Mouse (Mus musculus): ENCODE data around the gene Jph4. TPM values are rescaled to one million over a fixed set of nuclear protein-coding genes. Genes with fewer than 3 reads are reported as not detected.
A peak's percentile ranks its signal among the peaks of the same experiment; 100 is the strongest.

Jph4 gene
- polyA plus RNA-seq, 1 experiment = 7.4 TPM

DNA sequence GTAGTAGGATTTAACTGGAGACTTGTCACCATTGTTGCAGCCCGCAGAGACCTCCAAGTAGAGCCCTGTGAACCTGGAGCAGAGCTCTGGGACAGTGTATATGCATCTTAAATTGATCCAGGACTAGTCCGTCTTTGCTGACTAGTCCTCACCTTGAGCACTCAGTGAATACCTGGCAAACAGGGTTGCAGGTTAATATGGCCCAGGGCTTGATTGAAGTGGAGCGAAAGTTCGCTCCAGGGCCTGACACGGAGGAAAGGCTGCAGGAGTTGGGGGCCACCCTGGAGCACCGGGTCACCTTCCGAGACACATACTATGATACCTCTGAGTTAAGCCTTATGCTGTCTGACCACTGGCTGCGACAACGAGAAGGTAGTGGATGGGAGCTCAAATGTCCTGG lies 21.5 kb downstream of the Jph4 start:
- Histone ChIP-seq H3K4me3 (ENCODE audit: control insufficient read depth, low read depth, low read length) (peak overlapping the region; percentile 95), H3K27me3 (ENCODE audit: control insufficient read depth, insufficient read depth, low read length) (no peaks in the 10 kb centered on the region), H3K4me1 (ENCODE audit: control insufficient read depth, insufficient read depth, low read length) (peaks cover 7% of the 10 kb centered on the region), H3K36me3 (ENCODE audit: control insufficient read depth, insufficient read depth, low read length) (no peaks in the 10 kb centered on the region), H3K27ac (ENCODE audit: control insufficient read depth, insufficient read depth, low read depth, low read length) (no peak overlapping the region)
- TF ChIP-seq POLR2A (IDR thresholded peaks at IDR 0.05; ENCODE audit: control insufficient read depth, low read depth, low read length) = no peak
- no peak for TF ChIP-seq CTCF (IDR thresholded peaks at IDR 0.05; ENCODE audit: control insufficient read depth, insufficient read depth, insufficient replicate concordance, low read depth, low read length)

DNA sequence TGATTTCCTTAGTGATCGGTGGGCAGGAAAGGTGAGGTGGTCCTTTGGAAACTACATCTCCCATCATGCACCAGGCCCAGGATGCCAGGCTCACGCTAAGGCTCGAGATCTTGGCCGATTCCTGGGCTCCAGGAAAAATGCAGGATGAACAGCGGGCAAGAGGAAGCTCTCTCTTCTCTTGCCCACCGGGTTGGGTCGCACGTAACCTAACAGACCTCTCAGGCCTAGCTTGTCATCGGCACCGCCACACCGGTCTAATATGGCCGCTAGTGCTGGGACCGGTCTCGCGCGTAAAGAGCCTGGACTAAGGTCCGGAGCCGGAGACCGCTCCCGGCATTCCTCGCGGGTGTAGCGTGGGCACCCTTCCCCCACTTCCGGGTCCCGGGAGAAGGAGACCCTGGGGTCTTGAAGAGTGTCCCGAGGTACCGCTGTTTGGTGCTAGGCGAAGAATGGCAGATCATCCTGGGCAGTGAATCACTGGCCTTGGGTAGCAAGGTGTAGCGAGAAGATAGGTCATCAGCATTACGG lies 22.0 kb downstream of the Jph4 start, which contains the start of gene Thtpa:
Thtpa (plus strand) TSS at position 81 of the 528 bp plus-strand sequence.
- Histone ChIP-seq H3K4me3 (ENCODE audit: control insufficient read depth, low read depth, low read length) (peak within 1 kb of the TSS; percentile 95), H3K27me3 (ENCODE audit: control insufficient read depth, insufficient read depth, low read length) (no peaks in the 10 kb centered on the region), H3K36me3 (ENCODE audit: control insufficient read depth, insufficient read depth, low read length) (no peaks in the 10 kb centered on the region), H3K27ac (ENCODE audit: control insufficient read depth, insufficient read depth, low read depth, low read length) (peak within 1 kb of the TSS; percentile 85), H3K4me1 (ENCODE audit: control insufficient read depth, insufficient read depth, low read length) (peaks cover 7% of the 10 kb centered on the region)
- no peak for TF ChIP-seq CTCF (IDR thresholded peaks at IDR 0.05; ENCODE audit: control insufficient read depth, insufficient read depth, insufficient replicate concordance, low read depth, low read length)
- peak; percentile 76 for TF ChIP-seq POLR2A (IDR thresholded peaks at IDR 0.05; ENCODE audit: control insufficient read depth, low read depth, low read length)

DNA sequence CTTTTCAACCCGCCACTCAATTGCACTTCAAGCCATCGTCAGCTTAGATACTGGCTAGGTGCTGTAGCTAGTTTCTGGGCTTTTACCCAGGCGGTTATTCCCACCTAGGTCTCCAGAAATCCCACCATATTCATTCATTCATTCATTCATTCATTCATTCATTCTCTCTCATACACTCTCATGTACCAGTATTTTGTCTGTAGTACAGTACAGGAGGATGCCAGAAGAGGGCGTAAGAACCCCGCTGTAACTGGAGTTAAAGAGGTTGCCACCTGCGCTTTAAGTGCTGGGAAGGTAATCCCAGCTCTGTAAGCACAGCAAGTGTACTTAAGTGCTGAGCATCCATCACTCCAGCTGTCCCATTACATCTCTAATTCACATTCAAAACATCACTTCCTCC lies 22.8 kb downstream of the Jph4 start:
- Histone ChIP-seq H3K4me1 (ENCODE audit: control insufficient read depth, insufficient read depth, low read length) (peaks cover 7% of the 10 kb centered on the region), H3K27me3 (ENCODE audit: control insufficient read depth, insufficient read depth, low read length) (no peaks in the 10 kb centered on the region), H3K36me3 (ENCODE audit: control insufficient read depth, insufficient read depth, low read length) (no peaks in the 10 kb centered on the region), H3K4me3 (ENCODE audit: control insufficient read depth, low read depth, low read length) (peak overlapping the region; percentile 12; the same call in 1 of the 2 replicates), H3K27ac (ENCODE audit: control insufficient read depth, insufficient read depth, low read depth, low read length) (no peak overlapping the region)
- no peak for TF ChIP-seq POLR2A (IDR thresholded peaks at IDR 0.05; ENCODE audit: control insufficient read depth, low read depth, low read length)
- TF ChIP-seq CTCF (IDR thresholded peaks at IDR 0.05; ENCODE audit: control insufficient read depth, insufficient read depth, insufficient replicate concordance, low read depth, low read length) = no peak

DNA sequence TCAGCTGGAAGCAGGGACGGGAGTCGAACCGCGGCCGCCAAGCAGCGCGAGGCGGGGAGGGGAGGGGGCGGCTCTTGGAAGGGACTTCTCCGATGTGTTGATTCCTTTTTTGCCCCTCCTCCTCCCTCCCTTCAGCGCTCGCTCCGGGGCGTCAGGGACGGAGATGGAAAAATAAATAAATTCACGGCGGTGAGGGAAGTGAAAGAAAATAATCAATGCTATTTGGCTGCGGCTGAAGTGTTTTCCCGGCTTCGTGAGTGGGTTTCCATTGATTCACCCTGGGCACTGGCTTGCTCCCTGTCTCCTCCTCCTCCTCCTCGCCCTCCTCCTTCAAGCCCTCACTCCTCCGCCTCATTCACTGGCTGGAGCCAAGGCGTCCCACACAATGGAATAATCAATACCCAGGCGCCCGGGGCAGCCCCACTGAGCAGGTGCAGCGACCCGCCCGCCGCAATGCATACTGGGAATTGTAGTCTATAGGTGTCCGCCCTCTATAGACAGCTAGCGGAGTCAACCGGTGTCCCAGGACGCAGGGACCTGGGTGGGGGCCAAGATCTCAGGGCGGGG lies 24.6 kb downstream of the Jph4 start, which contains the start of gene Zfhx2:
Zfhx2 (minus strand) TSS at position 314 of the 567 bp plus-strand sequence.
- peaks cover 7% of the 10 kb centered on the region for H3K4me1 ChIP-seq (ENCODE audit: control insufficient read depth, insufficient read depth, low read length)
- H3K27me3 ChIP-seq (ENCODE audit: control insufficient read depth, insufficient read depth, low read length) = no peaks in the 10 kb centered on the region
- no peaks in the 10 kb centered on the region for H3K36me3 ChIP-seq (ENCODE audit: control insufficient read depth, insufficient read depth, low read length)
- H3K4me3 ChIP-seq (ENCODE audit: control insufficient read depth, low read depth, low read length) = peak within 1 kb of the TSS; percentile 82
- peak; percentile 63 for TF ChIP-seq POLR2A (IDR thresholded peaks at IDR 0.05; ENCODE audit: control insufficient read depth, low read depth, low read length)
- TF ChIP-seq CTCF (IDR thresholded peaks at IDR 0.05; ENCODE audit: control insufficient read depth, insufficient read depth, insufficient replicate concordance, low read depth, low read length) = no peak
- H3K27ac ChIP-seq (ENCODE audit: control insufficient read depth, insufficient read depth, low read depth, low read length) = no peak within 1 kb of the TSS

DNA sequence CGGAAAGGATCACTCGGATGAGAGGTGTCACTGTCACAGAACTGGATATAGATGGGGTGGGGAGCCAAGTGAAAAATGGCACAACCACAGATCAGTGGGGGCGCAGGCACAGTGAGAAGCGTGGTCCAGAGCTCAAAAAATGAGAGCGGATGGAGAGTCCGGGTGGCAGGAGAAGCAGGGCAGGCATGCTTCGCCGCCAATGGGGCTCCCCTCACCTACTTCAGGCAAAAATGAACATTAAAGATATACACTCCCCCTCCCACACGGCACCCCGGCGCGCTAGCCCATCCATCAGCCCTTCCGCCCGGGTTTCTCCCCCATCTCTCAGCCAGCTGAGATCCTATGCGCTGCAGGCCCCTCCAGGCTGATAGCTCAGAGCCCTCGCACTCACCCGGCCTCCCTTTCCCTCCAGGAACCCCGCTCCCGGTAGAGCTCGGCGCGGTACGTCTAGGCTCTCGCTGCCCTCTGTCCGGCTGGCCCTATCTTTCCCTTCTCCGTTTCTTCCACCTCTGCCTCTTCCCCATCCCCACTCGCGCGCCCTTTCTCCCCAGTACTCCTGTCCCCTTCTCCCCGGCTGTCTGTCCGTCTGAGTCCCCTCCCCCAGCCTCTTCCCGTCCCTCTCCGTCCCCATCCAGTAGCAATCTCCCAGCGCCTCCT lies 25.4 kb downstream of the Jph4 start:
- no peak overlapping the region for H3K27ac ChIP-seq (ENCODE audit: control insufficient read depth, insufficient read depth, low read depth, low read length)
- no peaks in the 10 kb centered on the region for H3K27me3 ChIP-seq (ENCODE audit: control insufficient read depth, insufficient read depth, low read length)
- H3K4me3 ChIP-seq (ENCODE audit: control insufficient read depth, low read depth, low read length) = peak overlapping the region; percentile 82
- H3K36me3 ChIP-seq (ENCODE audit: control insufficient read depth, insufficient read depth, low read length) = no peaks in the 10 kb centered on the region
- TF ChIP-seq CTCF (IDR thresholded peaks at IDR 0.05; ENCODE audit: control insufficient read depth, insufficient read depth, insufficient replicate concordance, low read depth, low read length) (no peak), POLR2A (IDR thresholded peaks at IDR 0.05; ENCODE audit: control insufficient read depth, low read depth, low read length) (no peak)
- peaks cover 7% of the 10 kb centered on the region for H3K4me1 ChIP-seq (ENCODE audit: control insufficient read depth, insufficient read depth, low read length)

DNA sequence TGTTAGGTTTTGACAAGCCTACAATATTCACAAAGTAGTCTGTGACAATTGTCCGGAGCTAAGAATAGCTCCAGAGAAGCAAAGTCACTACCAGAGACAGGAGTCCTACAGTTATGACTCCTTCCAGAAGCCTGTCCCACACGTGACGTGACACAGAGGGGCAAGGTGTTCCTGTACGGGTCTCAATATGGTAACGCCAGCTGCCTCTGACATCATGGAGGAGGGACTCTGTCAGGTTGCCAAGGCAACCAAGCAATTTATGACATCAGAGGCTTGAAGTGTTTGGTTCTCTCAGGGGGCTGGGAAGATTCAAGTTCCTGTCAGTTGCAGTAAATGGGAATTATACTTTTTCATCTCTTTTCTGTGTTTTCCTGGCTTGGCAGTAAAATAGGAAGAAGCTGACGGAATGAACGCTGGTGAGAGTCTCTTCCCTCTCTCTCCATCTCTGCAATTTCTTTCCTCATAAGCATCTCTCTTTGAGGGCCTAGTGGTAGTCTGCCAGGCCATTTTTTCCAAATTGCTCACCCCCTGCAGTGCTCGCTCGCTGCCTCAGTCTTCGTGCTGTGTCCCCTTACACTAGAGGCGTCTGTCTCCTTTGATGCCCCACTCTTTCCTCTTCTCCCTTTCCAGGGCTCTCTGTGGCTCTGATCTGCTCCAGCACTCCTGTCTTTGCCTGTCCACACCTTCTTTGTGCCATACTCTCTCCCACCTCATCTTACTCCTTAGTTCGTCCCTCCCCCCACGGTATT lies 27.4 kb downstream of the Jph4 start:
- H3K36me3 ChIP-seq (ENCODE audit: control insufficient read depth, insufficient read depth, low read length) = no peaks in the 10 kb centered on the region
- TF ChIP-seq CTCF (IDR thresholded peaks at IDR 0.05; ENCODE audit: control insufficient read depth, insufficient read depth, insufficient replicate concordance, low read depth, low read length) (no peak), POLR2A (IDR thresholded peaks at IDR 0.05; ENCODE audit: control insufficient read depth, low read depth, low read length) (peak; percentile 61; the same call in 1 of the 2 replicates)
- H3K4me1 ChIP-seq (ENCODE audit: control insufficient read depth, insufficient read depth, low read length) = no peaks in the 10 kb centered on the region; the same call in none of the 2 replicates
- peak overlapping the region; percentile 49; the same call in 1 of the 2 replicates for H3K27ac ChIP-seq (ENCODE audit: control insufficient read depth, insufficient read depth, low read depth, low read length)
- H3K4me3 ChIP-seq (ENCODE audit: control insufficient read depth, low read depth, low read length) = peak overlapping the region; percentile 82
- no peaks in the 10 kb centered on the region for H3K27me3 ChIP-seq (ENCODE audit: control insufficient read depth, insufficient read depth, low read length)

All from testis, adult 2 months (tissue).